Mouse (Mus musculus) embryo, embryonic 11.5 days (tissue): Measurements from ENCODE around the gene Syce3.

Experiments used
- DNase-seq: peaks from one replicate; pipeline ENCODE4 v3.0.0-alpha.2; 2012; ENCODE audit warnings: low read depth, low spot score

The Syce3 gene

DNA sequence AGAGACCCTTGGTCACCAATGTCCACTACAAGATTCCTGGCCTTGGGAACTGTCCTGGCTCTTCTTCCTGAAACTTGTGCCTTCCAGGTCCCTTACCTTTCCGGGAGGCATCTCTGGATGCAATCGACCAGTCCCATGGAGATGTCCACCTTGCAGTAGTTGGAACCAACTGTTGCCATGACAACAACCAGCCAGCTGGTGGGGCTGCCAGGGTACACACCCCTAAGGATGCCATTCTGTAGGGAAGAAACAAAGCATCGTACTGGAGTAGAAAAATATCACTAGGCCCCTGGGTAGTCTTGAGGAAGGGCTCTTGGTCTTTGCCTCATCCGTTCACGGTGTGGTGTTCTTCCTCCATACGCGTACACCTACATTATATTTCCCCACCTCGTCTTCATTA, 14.3 kb upstream of the Syce3 start:
- DNase-seq: no peak

DNA sequence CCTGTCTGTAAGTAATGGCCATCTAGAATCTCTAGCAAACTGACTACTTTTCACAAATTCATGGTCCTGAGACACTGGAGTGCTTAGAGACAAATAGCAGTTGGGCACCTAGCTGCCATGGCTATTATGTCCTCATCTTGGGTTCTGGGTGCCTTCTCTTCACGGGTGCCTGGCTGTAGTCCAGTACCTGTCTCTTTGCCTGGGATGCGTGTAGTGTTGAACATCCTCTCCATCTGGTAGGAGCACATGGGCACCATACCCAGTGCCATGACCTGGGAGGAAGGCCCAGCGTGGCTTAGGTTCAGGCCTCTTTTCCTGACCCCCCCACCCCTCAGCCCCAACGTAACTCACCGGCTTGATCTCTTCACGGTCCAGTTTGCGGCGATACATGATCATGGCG, 11.6 kb upstream of the Syce3 start:
- no peak for DNase-seq

DNA sequence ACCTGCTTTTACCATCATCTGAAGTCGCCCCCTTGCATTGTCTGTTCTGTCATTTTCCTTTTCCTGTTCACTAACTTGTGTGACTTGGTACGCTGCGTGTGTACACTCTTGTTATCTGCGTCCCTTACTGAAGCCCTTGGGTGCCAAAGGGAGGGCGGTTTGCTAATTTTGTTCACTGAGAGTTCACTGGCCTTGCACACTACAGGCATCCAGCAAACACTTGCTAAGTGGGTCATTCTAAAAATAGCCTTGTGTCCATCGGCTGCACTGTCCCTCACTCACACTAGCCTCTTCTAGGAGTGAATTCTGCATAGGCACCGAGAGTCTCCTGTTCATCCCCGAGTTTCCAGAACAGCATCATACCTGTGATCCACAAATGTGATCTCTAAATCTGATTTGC, 5.0 kb upstream of the Syce3 start:
- DNase-seq: no peak

DNA sequence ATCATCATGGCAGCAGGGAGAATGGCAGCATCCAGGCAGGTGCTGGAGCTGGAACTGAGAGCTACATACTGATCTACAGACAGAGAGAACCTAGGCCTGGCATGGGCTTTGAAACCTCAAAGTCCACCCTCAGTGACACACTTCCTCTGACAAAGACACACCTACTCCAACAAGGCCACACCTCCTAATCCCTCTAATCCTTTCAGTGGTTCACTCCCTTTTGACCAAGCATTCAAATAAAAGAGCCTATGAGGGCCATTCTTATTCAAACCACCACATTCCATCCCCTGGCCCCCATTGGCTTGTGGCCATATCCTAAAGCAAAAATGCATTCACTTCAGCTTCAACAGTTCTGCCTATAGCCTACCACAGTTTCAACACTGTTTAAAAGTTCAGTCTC, 3.6 kb downstream of the Syce3 start:
- DNase-seq: no peak

DNA sequence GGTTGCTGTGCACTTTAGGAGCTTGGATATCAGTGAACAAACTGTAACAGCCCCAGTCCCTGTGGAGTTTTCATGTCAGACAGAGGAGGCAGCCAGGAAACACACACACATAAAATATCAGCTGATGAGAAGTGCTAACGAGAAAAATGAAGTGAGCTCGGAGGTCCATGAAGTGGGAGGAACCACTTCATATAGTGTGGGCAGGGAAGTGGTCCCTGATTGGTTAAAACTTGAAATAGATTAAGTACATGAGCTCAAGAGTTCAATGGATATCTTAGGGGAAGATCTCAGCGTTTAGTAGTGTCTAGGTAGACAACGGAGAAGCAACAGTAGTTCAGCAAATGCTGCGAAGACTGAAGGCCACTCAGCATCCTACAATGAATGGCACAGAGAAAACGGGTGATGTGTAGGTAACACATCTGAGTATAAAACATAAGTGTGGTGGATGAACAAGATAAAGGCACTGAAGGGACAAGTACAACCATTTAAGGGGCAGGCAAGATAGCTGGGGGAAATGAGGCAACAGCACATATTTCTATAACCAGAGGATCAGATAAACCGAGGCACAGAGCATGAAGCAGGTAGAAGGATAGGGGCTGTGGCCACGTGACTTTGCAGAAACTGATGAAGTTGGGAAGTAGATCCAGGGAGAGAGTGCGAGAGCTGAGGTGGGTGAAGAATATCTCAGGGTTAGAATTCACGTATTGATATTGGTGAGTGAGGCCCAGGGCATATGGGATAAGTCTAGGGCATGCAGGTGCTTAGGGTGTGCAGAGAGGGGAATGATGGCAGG, 5.3 kb downstream of the Syce3 start:
- no peak for DNase-seq

DNA sequence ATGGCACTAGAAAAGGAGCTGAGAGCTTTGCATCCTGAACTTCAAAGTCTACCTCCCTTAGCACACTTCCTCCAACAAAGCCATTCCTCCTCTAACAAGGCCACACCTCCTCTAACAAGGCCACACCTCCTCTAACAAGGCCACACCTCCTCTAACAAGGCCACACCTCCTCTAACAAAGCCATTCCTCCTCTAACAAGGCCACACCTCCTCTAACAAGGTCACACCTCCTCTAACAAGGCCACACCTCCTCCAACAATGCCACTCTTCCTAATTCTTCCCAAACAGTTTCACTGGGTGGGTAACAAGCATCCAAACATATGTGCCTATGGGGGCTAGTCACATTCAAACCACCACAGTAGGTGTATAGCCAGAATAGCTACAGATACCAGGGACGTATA, 7.8 kb downstream of the Syce3 start:
- no peak for DNase-seq

DNA sequence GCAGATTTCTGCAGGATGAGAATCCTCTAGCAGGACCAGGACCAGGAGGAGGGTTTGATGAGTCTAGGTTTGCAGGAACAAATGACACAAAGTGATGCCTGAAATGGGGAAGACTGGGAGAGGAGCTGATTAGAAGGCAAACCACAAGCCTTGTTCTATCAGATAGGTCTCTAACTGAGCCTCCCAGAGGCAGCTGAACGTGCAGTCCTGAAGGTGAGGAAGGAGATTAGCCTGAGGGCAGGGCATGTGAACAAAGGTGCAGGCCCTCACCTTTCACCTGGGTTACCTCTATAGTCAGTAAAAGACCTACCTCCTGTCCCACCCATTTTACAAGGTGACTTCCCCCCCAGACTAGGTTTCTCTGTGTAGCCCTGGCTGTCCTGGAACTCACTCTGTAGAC, 10.6 kb downstream of the Syce3 start:
- no peak for DNase-seq

DNA sequence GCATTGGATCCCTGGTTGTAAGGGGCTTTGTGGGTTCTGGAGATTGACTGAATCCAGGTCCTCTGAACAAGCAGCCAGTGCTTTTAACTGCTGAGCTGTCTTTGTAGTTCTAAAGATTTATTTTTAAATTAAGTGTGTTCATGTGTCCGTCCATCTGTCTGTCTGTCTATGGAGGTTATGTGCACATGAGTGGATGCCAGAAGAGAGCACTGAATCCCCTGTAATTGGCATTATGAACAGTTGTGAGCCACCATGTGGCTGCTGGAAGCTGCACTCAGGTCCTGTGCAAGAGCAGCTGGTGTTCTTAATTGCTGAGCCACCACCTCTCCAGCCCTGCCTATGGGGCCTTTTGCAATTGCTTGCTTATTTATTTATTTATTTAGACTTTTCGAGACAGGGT, 12.2 kb downstream of the Syce3 start:
- DNase-seq: no peak

DNA sequence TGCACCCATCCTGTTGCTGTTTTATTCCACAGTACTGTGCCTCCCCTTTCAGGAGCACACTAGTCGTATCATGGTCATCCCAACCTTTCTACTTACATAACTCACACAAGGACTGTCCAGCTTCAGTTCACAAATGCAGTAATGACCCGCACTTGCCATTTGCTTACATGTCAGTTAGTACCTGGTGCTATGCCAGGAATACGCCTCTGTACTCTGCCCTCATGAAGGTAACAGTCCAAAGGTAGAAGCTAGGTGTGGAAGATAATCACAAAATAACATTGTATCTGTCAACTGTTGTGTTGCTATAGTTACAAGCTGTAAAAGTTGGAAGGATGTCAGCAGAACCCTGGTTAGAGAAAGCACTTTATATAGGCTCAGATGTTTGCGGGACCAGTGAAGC, 13.4 kb downstream of the Syce3 start:
- DNase-seq: no peak

DNA sequence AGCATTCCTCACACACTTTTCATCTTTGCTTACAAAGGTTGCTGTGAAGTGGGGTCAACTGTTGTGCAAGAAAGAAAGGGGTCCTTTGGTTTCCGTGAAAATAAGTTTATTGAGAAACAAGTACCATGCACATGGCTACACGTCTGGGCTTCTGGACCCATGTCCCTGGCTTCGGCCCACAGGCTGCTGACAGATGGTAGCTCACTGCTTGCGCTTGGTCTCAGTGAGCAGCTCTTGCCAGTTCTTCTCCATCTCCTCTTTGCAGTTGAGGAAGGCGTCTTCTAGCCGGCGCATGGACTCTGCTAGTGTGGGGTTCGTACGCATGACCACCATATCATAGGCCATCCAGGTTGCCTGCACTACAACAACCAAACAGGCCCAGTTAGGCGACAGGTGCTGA, 20.2 kb downstream of the Syce3 start:
- DNase-seq: no peak

DNA sequence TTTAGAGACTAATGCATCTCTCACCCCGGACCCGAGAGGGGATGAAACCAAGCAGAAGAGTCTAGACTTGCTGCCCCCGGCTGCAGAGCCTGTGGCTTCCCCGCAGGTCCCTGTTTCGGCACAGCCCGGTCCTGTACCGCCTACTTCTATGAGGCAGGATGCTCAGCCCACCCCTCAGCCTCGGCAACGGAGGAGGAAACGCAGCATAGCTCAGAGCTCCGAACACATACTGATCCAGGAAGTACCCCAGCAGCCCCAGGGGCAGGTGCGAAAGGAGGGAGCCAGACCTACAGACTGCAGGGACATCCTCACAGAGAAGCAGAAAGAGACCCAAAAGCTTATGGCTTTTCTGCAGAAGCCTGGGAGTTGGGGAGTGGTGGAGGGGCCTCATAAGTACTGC, 23.2 kb downstream of the Syce3 start:
- no peak for DNase-seq

DNA sequence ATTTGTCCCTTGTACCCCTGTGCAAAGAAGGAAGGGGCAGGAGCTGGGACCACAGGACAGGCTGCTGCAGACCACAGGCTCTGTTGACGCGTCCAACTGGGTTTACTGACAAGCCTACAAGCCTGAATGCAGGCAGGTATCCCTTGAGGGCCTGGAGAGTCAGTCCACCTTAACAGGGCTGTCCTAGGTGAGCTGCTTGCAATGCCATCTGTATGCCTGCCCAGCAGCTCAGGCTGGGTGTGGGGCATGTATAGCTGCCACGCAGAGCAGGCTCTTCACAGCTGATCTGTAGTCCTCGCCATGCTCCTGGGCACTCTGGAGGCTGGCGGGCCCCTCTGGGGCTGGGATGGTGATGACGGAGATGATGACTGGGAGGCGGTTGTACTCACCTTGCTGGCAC, 25.7 kb downstream of the Syce3 start, which contains the start of gene Klhdc7b:
TSS of gene Klhdc7b (plus strand) at position 301 of the 400 bp plus-strand sequence.
- no peak for DNase-seq

DNA sequence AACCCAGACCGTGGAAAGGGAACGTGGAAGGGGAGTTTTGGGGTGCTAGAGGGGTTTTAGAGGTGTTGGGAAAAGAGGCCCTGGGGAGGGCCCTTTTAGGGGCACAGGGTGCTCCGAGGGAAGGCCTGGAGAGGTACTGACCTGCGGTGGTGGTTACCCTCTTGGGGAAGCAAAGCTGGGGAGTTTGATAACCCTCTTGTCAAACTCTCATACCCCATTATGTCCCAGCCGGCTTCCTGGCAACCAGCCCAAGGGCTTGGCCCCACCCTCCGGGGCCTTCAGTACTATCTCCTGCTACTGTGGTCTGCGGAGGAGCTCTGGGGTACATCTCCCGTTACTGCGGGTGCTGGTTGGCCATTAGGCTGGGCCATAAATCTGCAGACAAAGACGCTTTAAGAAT, 30.9 kb downstream of the Syce3 start:
- no peak for DNase-seq

DNA sequence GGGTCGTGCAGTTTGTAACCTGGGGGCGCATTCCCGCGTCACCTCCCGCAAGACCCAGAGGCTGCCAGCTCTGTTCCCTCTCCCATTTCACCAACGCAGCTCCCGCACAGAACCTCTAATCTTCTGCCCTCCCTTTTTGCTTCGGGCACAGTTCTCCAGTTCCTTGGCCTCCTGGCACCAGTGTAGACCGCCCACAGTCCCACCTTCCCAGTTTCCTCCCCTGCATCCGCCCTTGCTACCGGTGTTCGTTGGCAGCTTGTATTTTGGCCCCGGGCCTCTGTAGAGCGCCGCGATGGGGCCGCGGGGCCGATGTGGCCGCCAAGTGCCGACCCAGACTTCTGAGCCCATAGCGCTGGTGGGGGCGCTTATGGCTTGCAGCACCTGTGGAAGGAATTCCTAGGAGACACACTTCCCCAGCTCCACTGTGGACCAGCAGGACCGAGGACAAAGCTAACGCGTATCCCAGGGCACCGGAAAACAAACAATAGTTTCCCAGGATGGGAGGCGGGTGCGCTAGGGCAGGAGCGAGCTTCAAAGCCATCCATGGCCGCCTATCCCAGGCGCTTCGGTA, 31.4 kb downstream of the Syce3 start, which contains the start of gene Odf3b:
TSS of gene Odf3b (minus strand) at position 452 of the 571 bp plus-strand sequence.
- no peak for DNase-seq

DNA sequence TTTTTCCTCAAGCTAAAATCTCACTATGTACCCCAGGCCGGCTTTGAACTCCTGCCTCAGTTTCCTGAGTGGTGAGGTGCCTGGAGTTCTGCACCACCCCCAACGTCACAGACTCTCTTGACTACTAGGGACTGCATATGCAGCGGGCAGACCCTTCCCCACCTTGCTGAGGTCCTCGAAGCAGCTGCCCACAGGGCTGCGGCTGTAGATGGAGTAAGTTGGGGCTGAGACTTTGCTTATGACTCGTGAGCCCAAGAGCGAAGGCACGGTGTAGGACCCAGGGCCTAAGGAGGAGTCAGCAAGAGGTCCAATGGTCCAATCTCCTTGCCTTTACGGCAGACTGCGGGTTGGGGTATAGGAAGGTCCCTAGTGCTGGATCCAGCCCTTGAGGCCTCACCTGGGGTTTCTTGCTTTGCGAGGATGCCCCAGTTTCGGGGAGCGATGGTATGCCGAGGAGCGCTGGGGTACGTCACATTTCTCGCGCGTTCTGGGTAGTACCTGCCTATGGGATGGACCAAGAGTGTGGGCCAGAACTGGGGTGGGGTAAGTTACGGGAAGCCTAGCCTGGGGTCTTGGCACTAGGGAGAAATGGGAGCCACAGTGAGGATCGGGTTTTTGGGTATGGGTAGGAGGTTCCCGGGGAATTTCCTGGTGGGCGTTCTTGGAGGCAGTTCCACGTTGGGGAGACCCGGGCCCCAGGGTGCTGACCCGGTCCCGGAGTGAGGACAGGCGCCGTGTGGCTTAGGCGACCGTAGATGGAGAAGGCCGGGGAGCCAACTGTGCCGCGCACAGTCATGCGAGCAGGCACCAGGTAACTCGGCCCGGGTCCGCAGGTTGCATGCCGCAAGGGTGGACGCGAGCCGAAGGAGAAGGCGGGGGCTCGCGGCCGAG, 32.1 kb downstream of the Syce3 start:
- DNase-seq: no peak

DNA sequence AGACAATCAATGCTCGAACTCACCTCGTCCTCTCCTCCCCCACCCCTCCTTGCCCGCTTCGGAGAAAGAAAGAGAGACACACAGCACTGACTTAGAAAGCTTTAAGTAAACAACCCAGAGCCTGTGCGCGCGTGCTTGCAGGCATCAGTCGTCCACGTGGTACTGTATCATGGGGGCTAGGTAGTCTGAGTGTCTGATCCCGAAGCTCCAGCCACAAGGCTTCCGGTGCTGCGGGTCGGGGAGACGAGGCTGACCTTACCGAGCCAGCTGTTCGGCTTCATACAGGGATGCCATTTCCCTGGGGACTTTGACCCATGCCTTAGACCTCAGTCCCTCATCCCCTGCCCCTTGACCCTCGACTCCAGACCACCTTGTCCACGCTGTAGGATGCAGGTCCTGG, 32.9 kb downstream of the Syce3 start:
- DNase-seq: no peak

DNA sequence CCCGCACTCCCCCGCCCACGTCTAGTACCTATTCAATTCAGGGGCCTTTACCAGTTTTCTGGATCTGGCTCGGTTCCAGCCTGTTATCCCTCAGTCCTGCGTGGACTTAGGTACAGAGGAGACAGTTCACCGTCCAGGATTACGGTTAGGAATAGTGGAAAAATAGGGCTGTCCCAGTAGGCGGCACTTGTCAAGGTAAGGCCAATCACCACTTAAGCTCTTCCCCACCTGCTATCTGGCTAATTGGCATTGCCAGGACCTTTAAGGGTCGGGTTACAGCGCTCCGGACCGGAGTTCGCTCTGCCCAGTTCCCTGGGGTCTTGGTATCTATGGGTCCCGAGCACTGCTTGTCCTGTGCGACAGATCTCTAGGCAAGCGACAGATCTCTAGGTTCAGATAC, 33.3 kb downstream of the Syce3 start, which contains the start of gene Tymp:
TSS of gene Tymp (minus strand) at position 83 of the 400 bp plus-strand sequence.
- no peak for DNase-seq

DNA sequence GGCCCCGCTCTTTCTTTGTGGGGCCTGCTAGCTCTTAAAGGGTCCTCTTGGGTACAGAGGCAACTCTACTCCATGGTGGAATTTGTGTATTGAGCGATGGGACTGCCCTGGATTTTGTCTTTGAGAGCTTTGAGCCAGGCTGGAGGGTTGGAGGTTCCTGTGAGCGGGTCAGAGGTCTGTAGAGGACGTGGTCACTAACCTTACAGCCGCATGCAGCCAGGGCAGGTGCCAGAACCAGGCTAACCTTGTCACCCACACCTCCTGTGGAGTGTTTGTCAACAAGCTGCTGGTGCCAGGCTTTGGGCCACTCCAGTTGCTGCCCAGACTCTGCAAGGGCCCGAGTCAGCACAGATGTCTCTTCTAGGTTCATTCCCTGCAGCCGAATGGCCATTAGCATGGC, 34.3 kb downstream of the Syce3 start:
- no peak for DNase-seq

DNA sequence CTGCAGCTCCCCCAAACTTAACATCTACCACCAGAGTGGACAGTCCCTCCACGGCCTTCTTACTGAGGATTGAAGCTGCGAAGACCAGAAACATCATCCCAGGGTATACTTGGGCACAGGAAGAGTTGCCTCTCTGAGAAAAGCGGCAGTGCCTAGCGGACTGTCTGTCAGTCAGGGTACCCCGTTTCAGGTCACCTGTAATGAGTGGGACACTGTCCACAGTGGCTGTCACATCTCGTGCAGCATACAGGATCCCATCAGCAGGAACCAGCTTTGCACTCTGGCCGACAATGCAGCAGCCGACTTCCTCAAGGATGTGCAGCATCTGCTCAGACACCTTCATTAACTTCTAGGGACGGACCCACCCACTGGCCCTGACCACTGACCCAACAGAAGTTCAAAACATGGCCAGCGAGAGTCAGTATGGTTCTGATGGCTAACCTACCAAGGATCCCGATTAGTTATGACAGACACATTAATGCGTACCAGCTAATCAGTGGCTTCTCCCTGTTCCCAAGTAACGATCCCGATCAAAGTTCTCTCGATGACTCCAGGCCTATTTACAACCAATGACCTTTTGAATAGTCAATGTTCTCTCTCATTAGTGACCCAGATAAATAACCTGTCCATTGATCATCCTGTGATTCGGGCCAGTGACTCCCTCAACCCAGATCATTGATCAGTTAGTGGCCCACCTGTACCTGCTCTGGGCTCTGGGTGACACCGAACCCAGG, 35.3 kb downstream of the Syce3 start:
- no peak for DNase-seq

DNA sequence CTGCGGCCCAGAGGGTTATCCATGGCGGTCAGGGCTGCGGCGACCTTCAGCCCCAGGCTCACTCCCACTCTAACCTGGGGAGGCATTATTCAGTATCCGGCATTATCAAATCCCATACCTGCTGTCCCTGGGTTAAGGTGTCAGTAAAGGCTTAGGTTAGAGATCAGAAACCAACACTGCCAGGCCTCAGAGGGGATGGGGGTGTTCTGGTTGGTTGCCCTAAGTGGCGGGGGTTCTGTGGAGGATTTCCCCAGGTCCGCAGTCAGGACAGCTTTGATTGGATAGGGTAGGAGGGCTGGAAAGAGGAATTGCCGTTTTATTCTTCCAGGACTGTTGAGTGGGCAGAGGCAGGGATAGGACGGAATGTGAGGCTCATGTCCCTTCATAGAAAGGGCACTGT, 36.0 kb downstream of the Syce3 start:
- no peak for DNase-seq

DNA sequence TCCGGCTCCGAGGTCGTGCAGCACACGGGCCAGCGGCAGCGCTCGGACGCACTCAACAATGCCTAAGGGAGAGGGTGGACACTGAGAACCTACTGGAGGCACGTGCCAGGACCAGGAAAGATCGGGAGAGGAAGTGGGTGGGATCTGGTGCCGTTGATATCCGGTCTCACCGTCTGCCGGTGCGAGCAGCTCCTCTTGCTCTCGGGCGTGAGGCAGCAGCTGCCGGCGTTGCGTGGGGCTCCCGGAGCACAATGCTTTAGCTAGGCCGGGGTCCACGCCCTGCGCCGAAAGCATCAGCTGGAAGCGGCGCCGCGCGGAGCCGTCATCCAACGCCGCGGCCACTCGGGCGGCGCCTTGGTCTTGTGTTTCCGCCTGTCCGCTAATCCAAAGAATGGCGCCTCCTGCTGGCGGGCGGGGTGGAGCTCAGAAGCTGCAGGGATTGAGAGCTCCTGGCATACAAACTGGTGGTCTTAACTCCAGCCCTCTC, 36.5 kb downstream of the Syce3 start, which contains the start of gene Sco2:
TSS of gene Sco2 (minus strand) at position 85 of the 487 bp plus-strand sequence.
- DNase-seq: peak; percentile 90
